Mouse (Mus musculus) midbrain, embryonic 12.5 days (tissue): ENCODE data around the gene Apon. TPM values are rescaled to one million over a fixed set of nuclear protein-coding genes. Genes with fewer than 3 reads are reported as not detected.
"Not testable (repeated sequence)": the region's sequence is repeated elsewhere in the genome, so short reads cannot be mapped to it uniquely, and the experiment has no call there.

Source experiments
- ATAC-seq: fragments of 200-750 bp; cut with Nextera tagmentation; 2 replicates; pipeline ENCODE4 v1.8.0; 2017; ENCODE audit warnings: low read depth, moderate TSS enrichment, moderate library complexity; ENCODE audit not compliant: low FRiP score
- H3K27ac ChIP-seq: fragments of 300-500 bp; sonication (generic); replicated peaks from 2 replicates; pipeline ENCODE4 v1.5.1; 2016; ENCODE audit warnings: mild to moderate bottlenecking
- H3K27me3 ChIP-seq: fragments of 300-500 bp; sonication (generic); 2 replicates; pipeline ENCODE4 v1.6.1; 2016; ENCODE audit warnings: mild to moderate bottlenecking
- H3K36me3 ChIP-seq: fragments of 300-500 bp; sonication (generic); 2 replicates; pipeline ENCODE4 v1.6.1; 2016
- H3K4me1 ChIP-seq: fragments of 300-500 bp; sonication (generic); 2 replicates; pipeline ENCODE4 v1.6.1; 2016
- H3K4me2 ChIP-seq: fragments of 300-500 bp; sonication (generic); replicated peaks from 2 replicates; pipeline ENCODE4 v1.6.1; 2016; ENCODE audit warnings: mild to moderate bottlenecking, moderate library complexity
- H3K4me3 ChIP-seq: fragments of 300-500 bp; sonication (generic); 2 replicates; pipeline ENCODE4 v1.5.1; 2016; ENCODE audit warnings: mild to moderate bottlenecking
- H3K9ac ChIP-seq: fragments of 300-500 bp; sonication (generic); replicated peaks from 2 replicates; pipeline ENCODE4 v1.6.1; 2016; ENCODE audit warnings: mild to moderate bottlenecking, moderate library complexity
- H3K9me3 ChIP-seq: fragments of 300-500 bp; sonication (generic); 2 replicates; pipeline ENCODE4 v1.6.1; 2016; ENCODE audit warnings: mild to moderate bottlenecking
- WGBS: fragments of 180-500 bp; shearing (Covaris S2); methylation state at CpG from one replicate; pipeline ENCODE4 v1.1.7; 2016; 5-methylcytosine and 5-hydroxymethylcytosine counted together
- polyA plus RNA-seq: library from polyadenylated mRNA; unstranded; fragments of >200 nt; fragmentation: Nextera tagmentation; extraction: Ambion mirVana; gene quantifications from 2 replicates; pipeline ENCODE4 v1.2.1, GENCODE M21; 2016

The Apon gene
- 0.21 and 0.92 TPM in 2 replicates for polyA plus RNA-seq

DNA sequence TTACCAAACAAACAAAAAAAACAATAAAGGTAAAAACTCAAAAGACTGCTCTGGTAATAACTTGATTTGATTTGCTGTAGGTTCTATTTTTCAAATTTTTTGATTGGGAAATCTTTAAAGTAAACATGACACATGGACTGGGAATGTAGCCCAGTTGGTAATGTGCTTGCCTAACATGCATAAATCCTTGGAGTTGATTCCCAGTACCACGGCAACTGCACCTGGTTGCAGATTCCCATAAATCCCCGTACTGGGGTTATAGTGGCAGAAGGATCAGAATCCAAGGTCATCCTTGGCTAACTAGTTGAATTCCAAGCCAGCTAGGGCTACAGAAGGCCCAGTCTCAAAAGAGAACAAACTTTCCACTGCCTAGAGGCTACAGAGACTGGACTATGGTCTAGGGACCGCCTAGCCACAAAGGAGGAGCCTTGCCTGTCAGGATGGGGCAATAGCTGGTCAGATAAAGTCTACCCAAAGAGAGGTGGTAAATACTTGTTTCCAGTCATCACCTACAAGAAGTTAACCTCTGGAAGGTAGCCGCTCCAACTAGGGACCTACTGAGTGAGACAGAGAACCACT is at the start of gene Apon:
Gene Apon, plus strand, starts transcription at position 420 of the 579 bp plus-strand sequence.
- Histone ChIP-seq H3K9me3 (no peaks in the 10 kb centered on the region), H3K27ac (no peak within 1 kb of the TSS), H3K4me3 (no peak within 1 kb of the TSS), H3K27me3 (no peaks in the 10 kb centered on the region), H3K4me1 (no peaks in the 10 kb centered on the region), H3K4me2 (no peak within 1 kb of the TSS), H3K36me3 (peaks cover 43% of the 10 kb centered on the region), H3K9ac (no peak within 1 kb of the TSS)
- 84% methylated on average over 4 of the region's 4 CpGs for WGBS
- ATAC-seq = no peak

DNA sequence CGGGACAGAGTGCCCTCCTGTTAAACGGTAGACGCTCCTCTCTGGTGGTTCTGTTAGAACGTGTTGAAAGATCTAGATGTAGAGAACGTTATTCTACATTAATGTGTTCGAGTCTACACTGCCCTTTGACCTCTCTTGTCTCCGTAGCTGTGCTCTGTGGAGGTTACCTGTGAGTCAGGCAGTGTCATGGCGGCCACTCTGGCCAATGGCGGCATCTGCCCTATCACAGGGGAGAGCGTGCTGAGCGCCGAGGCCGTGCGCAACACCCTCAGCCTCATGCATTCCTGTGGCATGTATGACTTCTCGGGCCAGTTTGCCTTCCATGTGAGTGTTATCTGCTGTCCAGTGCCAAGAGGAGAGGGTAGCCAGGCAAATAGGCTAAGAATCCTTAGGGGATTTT is 49.0 kb upstream of the Apon start:
- Histone ChIP-seq H3K4me2 (no peak overlapping the region), H3K27ac (no peak overlapping the region), H3K9ac (no peak overlapping the region), H3K9me3 (no peaks in the 10 kb centered on the region), H3K4me1 (no peaks in the 10 kb centered on the region), H3K27me3 (no peaks in the 10 kb centered on the region), H3K36me3 (peaks cover 7% of the 10 kb centered on the region; the same call in 1 of the 2 replicates), H3K4me3 (no peak overlapping the region)
- ATAC-seq = no peak
- WGBS = 93% methylated on average over 15 of the region's 15 CpGs

DNA sequence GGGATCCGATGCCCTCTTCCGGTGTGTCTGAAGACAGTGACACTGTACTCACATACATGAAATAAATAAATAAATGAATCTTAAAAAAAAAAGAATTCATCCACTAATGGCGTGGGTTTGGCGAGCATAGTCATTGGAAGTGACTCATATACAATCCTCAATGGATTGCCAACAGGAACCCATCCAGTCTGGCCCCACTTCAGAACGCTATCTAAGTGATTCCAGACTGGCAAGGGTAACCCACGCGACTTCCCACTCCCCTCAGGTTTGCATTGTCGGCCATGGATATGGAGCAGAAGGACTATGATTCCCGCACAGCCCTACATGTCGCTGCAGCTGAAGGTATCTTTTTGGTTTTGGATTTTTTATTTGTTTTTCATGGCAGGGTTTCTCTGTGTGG is 45.6 kb upstream of the Apon start:
- Histone ChIP-seq H3K36me3 (peaks cover 7% of the 10 kb centered on the region; the same call in 1 of the 2 replicates), H3K27ac (no peak overlapping the region), H3K4me2 (no peak overlapping the region), H3K27me3 (peaks cover 5% of the 10 kb centered on the region), H3K9ac (no peak overlapping the region), H3K4me3 (no peak overlapping the region), H3K9me3 (no peaks in the 10 kb centered on the region), H3K4me1 (peaks cover 16% of the 10 kb centered on the region)
- WGBS = 95% methylated on average over 10 of the region's 10 CpGs
- no peak for ATAC-seq

DNA sequence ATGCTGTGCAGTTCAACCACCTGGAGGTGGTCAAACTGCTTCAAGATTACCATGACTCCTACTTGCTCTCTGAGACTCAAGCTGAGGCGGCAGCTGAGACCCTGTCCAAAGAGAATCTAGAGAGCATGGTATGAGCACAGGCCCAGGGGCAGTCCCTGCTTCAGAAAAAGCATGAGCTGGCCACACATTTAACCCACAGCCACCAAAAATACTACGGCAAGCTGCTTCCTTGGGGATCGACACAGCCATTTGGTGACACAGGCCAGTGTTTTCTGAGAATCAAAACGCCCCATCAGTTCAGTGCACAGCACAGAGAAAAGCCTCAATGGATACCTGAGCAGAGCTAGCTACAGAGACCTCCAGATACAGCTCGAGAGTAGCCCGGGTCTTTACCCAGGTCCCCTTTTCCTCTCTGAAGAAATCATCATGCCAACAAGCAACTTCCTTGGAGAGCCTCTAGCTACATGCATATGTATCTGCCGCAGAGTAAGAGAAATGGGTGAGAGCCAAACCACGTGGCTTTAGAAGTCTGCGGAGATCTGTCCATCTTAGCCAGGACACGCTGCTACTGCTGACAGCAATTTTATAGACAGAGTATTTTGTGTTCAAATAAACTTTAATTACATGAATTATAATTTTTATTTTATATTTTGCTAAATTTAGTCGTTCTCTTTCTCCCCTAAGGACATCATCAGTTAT is 44.4 kb upstream of the Apon start:
- Histone ChIP-seq H3K9me3 (no peaks in the 10 kb centered on the region), H3K4me1 (peaks cover 16% of the 10 kb centered on the region), H3K4me3 (no peak overlapping the region), H3K9ac (no peak overlapping the region), H3K27ac (no peak overlapping the region), H3K27me3 (peaks cover 10% of the 10 kb centered on the region), H3K4me2 (no peak overlapping the region), H3K36me3 (peaks cover 7% of the 10 kb centered on the region; the same call in 1 of the 2 replicates)
- WGBS = 92% methylated on average over 11 of the region's 11 CpGs
- no peak for ATAC-seq

DNA sequence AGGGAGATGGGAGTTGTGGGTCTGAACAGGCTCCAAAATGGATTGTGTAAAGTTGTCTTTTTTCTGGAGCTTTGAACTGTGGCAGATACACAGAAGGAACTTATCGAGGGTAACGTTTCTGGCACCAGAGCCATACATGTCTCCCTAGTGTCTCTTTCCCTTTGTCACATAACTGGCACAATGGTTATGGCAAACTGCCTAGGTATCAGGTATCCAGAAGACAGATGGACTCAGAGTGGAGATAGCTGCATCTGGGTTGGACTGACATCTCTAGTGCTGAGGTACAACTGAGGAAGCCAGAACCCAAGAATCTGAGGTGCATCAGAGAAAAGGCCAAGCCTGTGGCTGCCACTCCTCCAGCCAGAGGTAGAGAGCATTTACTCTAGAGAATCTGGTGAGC is 43.8 kb upstream of the Apon start:
- ATAC-seq = no peak

DNA sequence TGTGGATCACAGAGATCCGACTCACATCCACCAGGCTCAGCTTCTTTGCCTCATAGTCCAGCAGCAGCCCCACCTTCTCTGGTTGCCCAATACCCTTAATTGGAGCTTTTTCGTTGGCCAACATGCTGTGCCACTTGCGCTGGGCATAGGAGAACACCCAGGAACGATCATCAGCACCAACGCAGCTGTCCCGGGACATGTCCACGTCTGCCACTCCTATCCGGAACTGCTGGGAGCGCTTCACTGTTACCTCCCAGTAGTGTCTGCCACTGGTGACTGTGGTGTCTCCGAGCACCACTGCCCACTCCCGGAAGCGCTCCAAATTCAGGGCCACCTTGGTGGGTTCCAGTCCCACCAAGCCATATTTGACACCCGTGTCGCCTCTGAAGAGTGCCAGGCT is 42.9 kb upstream of the Apon start:
- 31% methylated on average over 14 of the region's 14 CpGs for WGBS
- peaks cover 10% of the 10 kb centered on the region for H3K27me3 ChIP-seq
- peak overlapping the region; percentile 54 for H3K9ac ChIP-seq
- peaks cover 7% of the 10 kb centered on the region; the same call in 1 of the 2 replicates for H3K36me3 ChIP-seq
- peak; percentile 10; the same call in 1 of the 2 replicates for ATAC-seq
- H3K9me3 ChIP-seq = no peaks in the 10 kb centered on the region
- no peak overlapping the region for H3K27ac ChIP-seq
- H3K4me3 ChIP-seq = peak overlapping the region; percentile 58
- peaks cover 16% of the 10 kb centered on the region for H3K4me1 ChIP-seq
- H3K4me2 ChIP-seq = peak overlapping the region; percentile 82

More for the DNA sequence above, 43.8 kb upstream of the Apon start:
- Histone ChIP-seq H3K4me3 (no peak overlapping the region), H3K27ac (no peak overlapping the region), H3K9me3 (no peaks in the 10 kb centered on the region), H3K4me1 (peaks cover 16% of the 10 kb centered on the region), H3K27me3 (peaks cover 10% of the 10 kb centered on the region), H3K36me3 (peaks cover 7% of the 10 kb centered on the region; the same call in 1 of the 2 replicates), H3K4me2 (peak overlapping the region; percentile 82), H3K9ac (no peak overlapping the region)
- 98% methylated on average over 2 of the region's 2 CpGs for WGBS

DNA sequence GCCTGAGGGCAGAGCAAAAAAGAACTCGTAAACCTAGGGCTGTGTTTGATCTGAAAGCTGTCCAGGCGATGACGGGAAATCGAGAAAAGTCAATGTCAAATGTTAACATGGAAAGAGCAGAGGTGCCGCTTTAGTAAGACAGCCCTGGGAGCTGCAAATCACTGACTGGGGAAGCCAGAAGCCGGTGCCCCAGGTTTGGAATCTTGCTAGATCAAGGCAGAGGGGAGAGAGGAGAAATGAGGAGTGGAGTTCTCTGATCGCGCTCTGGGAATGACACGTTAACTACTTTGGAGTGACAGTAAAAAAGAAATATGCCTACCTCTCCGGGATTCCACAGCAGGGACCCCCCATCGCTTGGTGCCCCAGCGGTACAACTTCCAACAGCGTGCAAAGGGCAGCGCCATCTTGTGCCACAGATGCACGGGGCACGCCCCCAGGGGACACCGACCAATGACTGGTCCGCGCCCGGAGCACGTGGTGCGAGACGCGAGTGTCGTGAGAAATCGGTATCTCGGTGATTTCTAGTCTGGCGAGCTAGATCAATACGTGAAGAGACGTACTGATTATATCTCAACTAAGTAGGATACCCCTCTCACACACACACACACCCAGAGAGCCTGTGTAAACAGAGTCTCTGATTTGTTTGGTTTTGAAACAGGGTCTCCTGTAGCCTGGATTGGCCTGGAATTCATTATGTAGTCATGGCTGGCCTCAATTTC is 42.3 kb upstream of the Apon start, which contains the start of gene Spryd4:
Gene Spryd4, minus strand, starts transcription at position 418 of the 719 bp plus-strand sequence.
- Histone ChIP-seq H3K4me3 (peak within 1 kb of the TSS; percentile 58), H3K27me3 (peaks cover 10% of the 10 kb centered on the region), H3K36me3 (peaks cover 3% of the 10 kb centered on the region; the same call in 1 of the 2 replicates), H3K27ac (no peak within 1 kb of the TSS; the same call in 1 of the 2 replicates), H3K9me3 (no peaks in the 10 kb centered on the region), H3K4me2 (peak within 1 kb of the TSS; percentile 82), H3K4me1 (peaks cover 16% of the 10 kb centered on the region), H3K9ac (peak within 1 kb of the TSS; percentile 54)
- ATAC-seq = peak; percentile 96
- WGBS = under 1% methylated on average over 30 of the region's 30 CpGs

DNA sequence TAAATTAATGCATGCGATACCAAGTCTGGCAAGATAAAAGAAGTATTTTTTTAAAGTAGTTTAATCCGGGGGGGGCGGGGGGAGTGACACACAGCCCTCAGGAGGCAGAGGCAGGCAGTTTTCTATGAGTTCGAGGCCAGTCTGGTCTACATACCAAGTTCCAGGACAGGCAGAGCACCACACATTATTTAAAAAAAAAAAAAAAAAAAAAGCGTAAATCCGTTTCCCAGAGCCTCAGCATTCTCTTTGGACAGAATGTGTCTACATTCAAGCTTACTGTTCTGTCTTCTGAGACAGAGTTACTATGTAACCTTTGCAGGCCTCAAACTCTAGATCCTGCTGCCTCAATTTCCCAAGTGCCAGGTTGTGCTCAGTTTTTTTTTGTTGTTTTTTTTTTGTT is 41.7 kb upstream of the Apon start:
- H3K4me2 ChIP-seq = peak overlapping the region; percentile 82
- H3K27ac ChIP-seq = no peak overlapping the region; the same call in 1 of the 2 replicates
- H3K9ac ChIP-seq = no peak overlapping the region; the same call in 1 of the 2 replicates
- H3K9me3 ChIP-seq = no peaks in the 10 kb centered on the region
- H3K4me3 ChIP-seq = peak overlapping the region; percentile 58
- peaks cover 10% of the 10 kb centered on the region for H3K27me3 ChIP-seq
- 53% methylated on average over 6 of the region's 6 CpGs for WGBS
- H3K4me1 ChIP-seq = peaks cover 16% of the 10 kb centered on the region
- no peak; the same call in 1 of the 2 replicates for ATAC-seq
- no peaks in the 10 kb centered on the region for H3K36me3 ChIP-seq

DNA sequence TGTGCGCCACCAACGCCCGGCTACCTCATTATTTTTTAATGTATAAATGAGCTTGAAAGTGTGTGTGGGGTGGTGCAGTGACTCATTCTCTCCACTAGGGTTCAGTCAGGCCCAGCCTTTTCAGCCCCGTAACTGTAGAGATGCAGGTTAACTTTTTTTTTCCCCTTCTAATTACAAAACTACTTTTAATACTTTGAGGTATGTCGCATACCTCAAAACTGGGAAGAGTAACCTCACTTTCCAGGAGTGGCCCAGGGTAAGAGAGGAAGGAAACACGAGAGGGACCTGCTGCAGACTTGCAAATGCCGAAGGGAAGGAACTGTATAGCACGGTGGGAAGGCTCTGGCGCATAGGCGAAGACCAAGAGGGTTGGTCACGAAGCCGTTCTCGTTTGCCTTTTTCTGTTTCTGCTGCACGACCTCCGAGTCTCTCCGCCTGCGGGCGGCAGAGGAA is 41.0 kb upstream of the Apon start:
- H3K4me2 ChIP-seq = peak overlapping the region; percentile 49
- H3K4me1 ChIP-seq = peaks cover 16% of the 10 kb centered on the region
- no peak overlapping the region for H3K27ac ChIP-seq
- H3K9me3 ChIP-seq = no peaks in the 10 kb centered on the region
- WGBS = 4% methylated on average over 18 of the region's 18 CpGs
- no peaks in the 10 kb centered on the region for H3K36me3 ChIP-seq
- H3K27me3 ChIP-seq = peaks cover 10% of the 10 kb centered on the region
- peak overlapping the region; percentile 27 for H3K4me3 ChIP-seq
- ATAC-seq = peak; percentile 42; the same call in 1 of the 2 replicates
- no peak overlapping the region; the same call in 1 of the 2 replicates for H3K9ac ChIP-seq

DNA sequence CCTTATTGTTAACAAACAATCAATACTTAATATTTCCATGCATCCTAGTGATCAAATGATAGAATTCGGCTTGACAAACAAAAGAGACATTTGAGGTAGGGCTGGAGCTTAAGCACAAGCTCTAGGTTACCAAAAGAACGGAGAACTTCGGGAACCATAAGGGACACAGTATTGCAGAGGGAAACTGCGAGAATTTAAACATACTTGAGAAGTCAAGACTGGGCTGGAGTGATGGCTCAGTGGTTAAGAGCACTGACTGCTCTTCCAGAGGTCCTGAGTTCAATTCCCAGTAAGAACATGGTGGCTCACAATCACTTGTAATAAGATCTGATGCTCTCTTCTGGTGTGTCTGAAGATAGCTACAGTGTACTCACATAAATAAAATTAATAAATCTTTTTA is 39.8 kb upstream of the Apon start:
- ATAC-seq, H3K4me2 ChIP-seq: not testable (repeated sequence)

DNA sequence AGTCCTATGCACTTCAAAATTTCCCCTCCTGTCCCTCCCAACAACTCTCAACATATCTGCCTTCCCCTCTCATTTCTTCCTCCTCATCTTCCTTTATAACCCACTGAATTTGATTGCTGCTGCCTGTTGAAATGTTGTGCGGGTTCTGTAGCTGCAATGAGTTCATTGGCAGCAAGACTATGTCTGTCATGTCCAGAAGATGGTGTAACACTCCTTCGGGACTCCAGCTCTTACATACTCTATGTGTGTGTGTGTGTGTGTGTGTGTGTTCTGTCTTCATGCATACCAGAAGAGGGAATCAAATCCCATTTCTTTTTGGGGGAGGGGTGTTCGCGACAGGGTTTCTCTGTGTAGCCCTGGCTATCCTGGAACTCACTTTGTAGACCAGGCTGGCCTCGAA is 38.9 kb upstream of the Apon start:
- no peak overlapping the region for H3K27ac ChIP-seq
- H3K4me3 ChIP-seq = no peak overlapping the region
- WGBS = 89% methylated on average over 5 of the region's 5 CpGs

More for the DNA sequence above, 39.8 kb upstream of the Apon start:
- Histone ChIP-seq H3K27me3 (peaks cover 10% of the 10 kb centered on the region), H3K4me1 (peaks cover 16% of the 10 kb centered on the region)
- H3K36me3 ChIP-seq, H3K27ac ChIP-seq, H3K4me3 ChIP-seq, H3K9me3 ChIP-seq, H3K9ac ChIP-seq: not testable (repeated sequence)
- 94% methylated on average over 4 of the region's 4 CpGs for WGBS

More for the DNA sequence above, 38.9 kb upstream of the Apon start:
- Histone ChIP-seq H3K4me2 (no peak overlapping the region), H3K4me1 (peaks cover 16% of the 10 kb centered on the region), H3K9me3 (no peaks in the 10 kb centered on the region), H3K27me3 (peaks cover 10% of the 10 kb centered on the region), H3K9ac (no peak overlapping the region), H3K36me3 (no peaks in the 10 kb centered on the region)
- ATAC-seq = no peak
